Mouse (Mus musculus): ENCODE data around the gene Gm6676. TPM values are rescaled to one million over a fixed set of nuclear protein-coding genes. Genes with fewer than 3 reads are reported as not detected.
"Not testable (repeated sequence)": the region's sequence is repeated elsewhere in the genome, so short reads cannot be mapped to it uniquely, and the experiment has no call there.

The Gm6676 gene
- not detected for total RNA-seq (2021)

GRCm38 (mm10) chr14:7125312-7125711 lies at the start of gene Gm6676:
Gene Gm6676, minus strand, starts transcription at chr14:7125412.
- DNase-seq = not testable (repeated sequence)

DNA sequence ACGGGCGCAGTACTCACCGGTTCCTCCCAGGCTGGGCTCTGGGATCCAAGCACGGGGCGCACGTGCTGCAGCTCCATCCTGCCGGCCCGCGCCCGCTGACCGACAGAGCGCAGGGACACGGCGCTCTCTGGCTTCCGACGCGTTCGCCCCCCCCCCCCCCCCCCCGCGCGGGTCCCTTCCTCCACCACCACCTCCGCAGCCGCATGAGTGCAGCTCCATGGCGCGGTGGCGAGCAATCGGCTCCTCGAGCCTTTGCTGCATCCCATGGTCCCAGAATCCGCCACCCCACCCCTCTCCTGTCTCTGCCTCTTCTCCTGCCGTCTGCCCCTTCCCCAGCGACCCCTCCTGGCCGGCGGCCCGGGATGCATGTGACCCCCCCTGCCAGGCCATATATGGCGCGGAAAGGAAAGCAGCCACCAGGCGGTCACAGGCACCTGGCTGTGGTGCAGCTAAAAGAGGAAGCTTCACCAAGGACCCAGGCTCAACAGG lies 49.3 kb upstream of the Gm6676 start, which contains the start of gene Gm3512:
TSS of gene Gm3512 (minus strand) at position 51 of the 489 bp plus-strand sequence.
- intact Hi-C loops (cut with DNase I) = not testable (repeated sequence)
- DNase-seq = peak; percentile 1 to 6

More at GRCm38 (mm10) chr14:7125312-7125711, at the start of gene Gm6676:
- intact Hi-C loops (cut with DNase I) = not testable (repeated sequence)

GRCm38 (mm10) chr14:7105124-7105802 lies 19.9 kb downstream of the Gm6676 start:
- DNase-seq = peak; percentile 1 to 3
- intact Hi-C loops (cut with DNase I) = not testable (repeated sequence)

DNA sequence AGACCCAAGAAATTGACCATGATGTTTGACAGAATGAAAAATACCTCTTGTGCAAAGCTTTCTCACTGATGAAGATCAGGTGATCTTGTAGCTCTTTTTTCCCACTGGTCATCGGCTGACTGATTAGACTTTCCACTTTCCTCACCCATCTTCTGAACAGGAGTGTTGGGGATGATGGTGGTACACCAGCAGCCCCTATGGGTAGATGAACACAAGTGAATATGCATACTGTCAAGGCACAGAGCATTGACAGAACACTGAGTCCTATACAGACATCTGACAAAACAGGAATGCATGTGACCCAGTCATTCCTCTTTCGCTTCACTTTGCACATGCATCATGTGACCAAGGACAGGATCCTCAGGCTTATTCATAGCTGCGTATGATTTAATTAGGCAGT lies 24.7 kb downstream of the Gm6676 start, which contains the start of gene Gm3696:
TSS of gene Gm3696 (minus strand) at position 101 of the 400 bp plus-strand sequence.
- DNase-seq; intact Hi-C loops (cut with DNase I): not testable (repeated sequence)

Other genes starting within 250 kb of the Gm6676 start
- under 1 TPM; 0.33 to 0.35 TPM for gene Gm3667, start 235.4 kb downstream of the Gm6676 start, total RNA-seq (2021)
- not detected for gene Gm6356, start 151.6 kb downstream of the Gm6676 start, total RNA-seq (2021)
- gene Gm10406, start 98.0 kb downstream of the Gm6676 start, total RNA-seq (2021) = under 1 TPM in 1 of 2 experiments, not detected in 1; 0.19 TPM
- not detected for gene Gm3685, start 80.4 kb downstream of the Gm6676 start, total RNA-seq (2021)
- not detected for gene Gm3696, start 24.8 kb downstream of the Gm6676 start, total RNA-seq (2021)
- gene Gm3512, start 49.1 kb upstream of the Gm6676 start, total RNA-seq (2021) = not detected
- not detected for gene Gm16434, start 69.1 kb upstream of the Gm6676 start, total RNA-seq (2021)
- gene Gm3727, start 139.3 kb upstream of the Gm6676 start, total RNA-seq (2021) = not detected
- under 1 TPM; 0.33 TPM for gene Gm3739, start 189.6 kb upstream of the Gm6676 start, total RNA-seq (2021)
- gene Gm5797, start 207.0 kb upstream of the Gm6676 start, total RNA-seq (2021) = not detected
- not detected for gene Gm8374, start 239.7 kb upstream of the Gm6676 start, total RNA-seq (2021)

Data from heart, postnatal 36 days (tissue).